Mouse (Mus musculus): ENCODE results near the gene Zfp292. TPM values are rescaled to one million over a fixed set of nuclear protein-coding genes. Genes with fewer than 3 reads are reported as not detected.
A peak's percentile ranks its signal among the peaks of the same experiment; 100 is the strongest.
"Not testable (repeated sequence)": the region's sequence is repeated elsewhere in the genome, so short reads cannot be mapped to it uniquely, and the experiment has no call there.

The Zfp292 gene
- 1.8 TPM for polyA plus RNA-seq (2012; fragmentation: generic; extraction: Trizol)

DNA sequence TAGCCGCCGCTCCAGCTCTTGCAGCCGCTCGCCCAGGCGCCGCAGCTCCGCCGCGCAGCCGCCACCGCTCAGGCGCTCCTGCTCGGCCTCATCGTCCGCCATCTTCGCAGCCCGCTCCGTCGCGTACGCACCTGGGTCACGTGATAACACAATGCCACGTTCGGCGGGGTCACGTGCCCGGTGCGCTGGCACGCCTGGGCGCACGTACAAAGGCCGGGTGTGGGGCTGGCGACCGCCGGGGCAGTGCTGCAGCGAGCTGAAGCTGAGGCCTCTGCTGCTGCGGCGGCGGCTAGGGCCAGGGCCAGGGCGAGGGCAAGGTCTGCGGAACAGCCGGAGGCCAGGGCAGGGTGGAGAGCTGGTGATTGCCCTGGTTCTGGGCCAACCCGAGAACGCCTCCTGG is at the start of gene Zfp292:
Zfp292 (minus strand) TSS at position 143 of the 400 bp plus-strand sequence.
- H3K79me2 ChIP-seq (ENCODE audit: control insufficient read depth, insufficient read depth): peaks cover 54% of the 10 kb centered on the region
- H3K27me3 ChIP-seq (ENCODE audit: control insufficient read depth, insufficient read depth, insufficient read length): no peaks in the 10 kb centered on the region
- TF ChIP-seq MYOG (IDR thresholded peaks at IDR 0.05; ENCODE audit: control insufficient read depth in 1 of 3, insufficient read depth in 1 of 3, insufficient read length in 2 of 3, low read depth in 2 of 3): peak in 2 of 3 experiments; percentile 56 to 66
- no peak for TF ChIP-seq E2F4 (IDR thresholded peaks at IDR 0.05; ENCODE audit: insufficient read depth)
- TF ChIP-seq REST (IDR thresholded peaks at IDR 0.05; ENCODE audit: insufficient read depth, insufficient read length): peak; percentile 47
- no peak for TF ChIP-seq MAX (IDR thresholded peaks at IDR 0.05; ENCODE audit: low read depth)
- TF ChIP-seq TCF12 (IDR thresholded peaks at IDR 0.05; ENCODE audit: insufficient read depth, poor library complexity, severe bottlenecking): no peak
- peak; percentile 98 for TF ChIP-seq USF1 (IDR thresholded peaks at IDR 0.05; ENCODE audit: low read depth)
- TF ChIP-seq SRF (IDR thresholded peaks at IDR 0.05; ENCODE audit: control insufficient read depth, insufficient read length, low read depth): no peak
- TF ChIP-seq MYOD1 (IDR thresholded peaks at IDR 0.05; ENCODE audit: control insufficient read depth in 1 of 3, insufficient read length in 2 of 3, low read depth in 2 of 3): peak in 1 of 3 experiments; percentile 47
- TF ChIP-seq POLR2A (IDR thresholded peaks at IDR 0.05; ENCODE audit: insufficient read length, low read depth): peak; percentile 93
- no peak for TF ChIP-seq CEBPB (IDR thresholded peaks at IDR 0.05; ENCODE audit: insufficient read depth, poor library complexity, severe bottlenecking)
- TF ChIP-seq POLR2AphosphoS2 (IDR thresholded peaks at IDR 0.05; ENCODE audit: insufficient read length, low read depth): peak; percentile 80
- no peak for TF ChIP-seq TCF3 (IDR thresholded peaks at IDR 0.05; ENCODE audit: insufficient read length, low read depth)
- H3K4me3 ChIP-seq: peak within 1 kb of the TSS; percentile 44
- peak within 1 kb of the TSS; percentile 81 for H3ac ChIP-seq (ENCODE audit: control insufficient read depth, insufficient read length)
- peak within 1 kb of the TSS; percentile 100 for H3K4me2 ChIP-seq (ENCODE audit: low read depth)
- H3K36me3 ChIP-seq (ENCODE audit: control insufficient read depth, insufficient read depth): no peaks in the 10 kb centered on the region

DNA sequence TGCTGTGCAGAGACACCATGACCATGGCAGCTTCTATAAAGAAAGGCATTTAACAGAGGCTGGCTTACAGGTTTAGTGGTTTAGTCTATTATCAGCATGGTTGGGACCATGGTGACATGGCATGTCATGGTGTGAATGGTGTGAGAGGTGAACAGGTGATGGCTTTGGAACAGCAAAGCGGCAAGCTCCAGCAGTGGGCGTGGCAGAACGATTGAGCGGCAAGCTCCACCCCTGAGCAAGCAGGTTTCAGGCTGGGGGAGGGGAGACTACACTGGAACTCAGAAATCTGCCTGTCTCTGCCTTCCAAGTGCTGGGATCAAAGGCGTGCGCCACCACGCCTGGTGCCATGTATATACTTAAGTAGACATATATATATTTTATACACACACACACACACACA is 45.6 kb upstream of the Zfp292 start:
- H3K4me2 ChIP-seq (ENCODE audit: low read depth); H3K4me3 ChIP-seq; H3K27me3 ChIP-seq (ENCODE audit: control insufficient read depth, insufficient read depth, insufficient read length); H3K36me3 ChIP-seq (ENCODE audit: control insufficient read depth, insufficient read depth); H3ac ChIP-seq (ENCODE audit: control insufficient read depth, insufficient read length); H3K79me2 ChIP-seq (ENCODE audit: control insufficient read depth, insufficient read depth): not testable (repeated sequence)

DNA sequence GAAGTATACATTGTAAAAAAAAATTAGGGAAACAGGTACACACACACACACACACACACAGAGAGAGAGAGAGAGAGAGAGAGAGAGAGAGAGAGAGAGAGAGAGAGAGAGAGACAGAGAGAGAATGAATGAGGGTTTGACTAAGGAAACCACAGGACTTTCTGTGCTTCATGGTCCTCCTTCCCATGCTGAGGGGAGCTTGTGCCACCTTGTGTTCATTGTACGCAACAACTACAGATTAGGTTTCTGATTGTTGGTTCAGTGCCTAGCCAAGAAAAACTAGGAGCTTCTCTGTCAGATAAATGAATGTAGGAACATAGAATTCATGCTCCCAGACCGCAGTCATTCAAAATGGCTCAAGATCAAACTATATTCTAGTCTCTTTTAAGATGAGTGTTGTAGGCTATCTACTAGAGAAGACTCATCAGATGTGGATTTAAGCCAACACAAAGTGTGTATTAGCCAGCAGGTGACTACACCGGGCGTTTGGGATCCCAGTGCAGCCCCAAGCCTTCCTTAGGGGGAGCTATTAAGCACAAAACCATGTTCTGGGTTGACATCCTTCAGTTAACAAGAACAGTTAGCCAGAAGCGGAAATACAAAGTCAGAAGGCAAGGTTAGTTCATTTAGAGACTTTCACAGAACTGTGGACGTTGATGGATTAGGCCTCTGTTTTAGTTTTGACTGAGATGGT is 39.6 kb upstream of the Zfp292 start:
- no peak for TF ChIP-seq MYOD1 (IDR thresholded peaks at IDR 0.05; ENCODE audit: control insufficient read depth in 1 of 3, insufficient read length in 2 of 3, low read depth in 2 of 3)
- no peak for TF ChIP-seq MAX (IDR thresholded peaks at IDR 0.05; ENCODE audit: low read depth)
- no peak for TF ChIP-seq POLR2AphosphoS2 (IDR thresholded peaks at IDR 0.05; ENCODE audit: insufficient read length, low read depth)
- no peak for TF ChIP-seq REST (IDR thresholded peaks at IDR 0.05; ENCODE audit: insufficient read depth, insufficient read length)
- no peak for TF ChIP-seq POLR2A (IDR thresholded peaks at IDR 0.05; ENCODE audit: insufficient read length, low read depth)
- no peak for TF ChIP-seq USF1 (IDR thresholded peaks at IDR 0.05; ENCODE audit: low read depth)
- TF ChIP-seq MYOG (IDR thresholded peaks at IDR 0.05; ENCODE audit: control insufficient read depth in 1 of 3, insufficient read depth in 1 of 3, insufficient read length in 2 of 3, low read depth in 2 of 3): no peak
- no peak for TF ChIP-seq TCF12 (IDR thresholded peaks at IDR 0.05; ENCODE audit: insufficient read depth, poor library complexity, severe bottlenecking)
- no peak for TF ChIP-seq TCF3 (IDR thresholded peaks at IDR 0.05; ENCODE audit: insufficient read length, low read depth)
- TF ChIP-seq CEBPB (IDR thresholded peaks at IDR 0.05; ENCODE audit: insufficient read depth, poor library complexity, severe bottlenecking): no peak
- no peak for TF ChIP-seq SRF (IDR thresholded peaks at IDR 0.05; ENCODE audit: control insufficient read depth, insufficient read length, low read depth)
- TF ChIP-seq E2F4 (IDR thresholded peaks at IDR 0.05; ENCODE audit: insufficient read depth): no peak
- Histone ChIP-seq H3K79me2 (ENCODE audit: control insufficient read depth, insufficient read depth) (no peaks in the 10 kb centered on the region), H3K36me3 (ENCODE audit: control insufficient read depth, insufficient read depth) (no peaks in the 10 kb centered on the region), H3K4me3 (no peak overlapping the region), H3K4me2 (ENCODE audit: low read depth) (no peak overlapping the region), H3ac (ENCODE audit: control insufficient read depth, insufficient read length) (no peak overlapping the region), H3K27me3 (ENCODE audit: control insufficient read depth, insufficient read depth, insufficient read length) (peaks cover 4% of the 10 kb centered on the region)

DNA sequence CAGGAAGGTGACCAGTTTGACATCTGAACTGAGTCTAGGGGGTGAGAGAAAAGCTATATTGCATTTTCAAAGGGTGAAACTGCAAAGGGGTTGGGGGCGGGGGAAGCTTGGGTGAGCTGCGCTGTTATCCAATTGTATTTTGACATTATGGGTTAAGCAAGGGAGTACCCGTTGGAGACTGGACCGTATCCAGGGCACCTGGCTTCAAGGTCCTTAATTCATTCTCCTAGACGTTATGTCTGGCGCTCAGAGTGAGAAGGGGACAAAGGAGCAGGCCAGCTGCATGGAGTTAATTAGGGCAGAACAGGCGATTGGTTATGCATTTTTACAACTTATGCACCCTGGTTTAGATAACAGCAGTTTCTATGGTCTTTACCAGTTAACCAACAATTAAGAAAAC is 34.6 kb upstream of the Zfp292 start:
- Histone ChIP-seq H3K79me2 (ENCODE audit: control insufficient read depth, insufficient read depth) (no peaks in the 10 kb centered on the region), H3K4me2 (ENCODE audit: low read depth) (no peak overlapping the region), H3K4me3 (no peak overlapping the region), H3ac (ENCODE audit: control insufficient read depth, insufficient read length) (no peak overlapping the region), H3K27me3 (ENCODE audit: control insufficient read depth, insufficient read depth, insufficient read length) (peaks cover 9% of the 10 kb centered on the region), H3K36me3 (ENCODE audit: control insufficient read depth, insufficient read depth) (no peaks in the 10 kb centered on the region)
- no peak for TF ChIP-seq MYOG (IDR thresholded peaks at IDR 0.05; ENCODE audit: control insufficient read depth in 1 of 3, insufficient read depth in 1 of 3, insufficient read length in 2 of 3, low read depth in 2 of 3)
- TF ChIP-seq TCF3 (IDR thresholded peaks at IDR 0.05; ENCODE audit: insufficient read length, low read depth): no peak
- no peak for TF ChIP-seq CEBPB (IDR thresholded peaks at IDR 0.05; ENCODE audit: insufficient read depth, poor library complexity, severe bottlenecking)
- TF ChIP-seq REST (IDR thresholded peaks at IDR 0.05; ENCODE audit: insufficient read depth, insufficient read length): no peak
- TF ChIP-seq MAX (IDR thresholded peaks at IDR 0.05; ENCODE audit: low read depth): no peak
- TF ChIP-seq POLR2A (IDR thresholded peaks at IDR 0.05; ENCODE audit: insufficient read length, low read depth): no peak
- no peak for TF ChIP-seq TCF12 (IDR thresholded peaks at IDR 0.05; ENCODE audit: insufficient read depth, poor library complexity, severe bottlenecking)
- TF ChIP-seq MYOD1 (IDR thresholded peaks at IDR 0.05; ENCODE audit: control insufficient read depth in 1 of 3, insufficient read length in 2 of 3, low read depth in 2 of 3): no peak
- no peak for TF ChIP-seq E2F4 (IDR thresholded peaks at IDR 0.05; ENCODE audit: insufficient read depth)
- TF ChIP-seq POLR2AphosphoS2 (IDR thresholded peaks at IDR 0.05; ENCODE audit: insufficient read length, low read depth): no peak

DNA sequence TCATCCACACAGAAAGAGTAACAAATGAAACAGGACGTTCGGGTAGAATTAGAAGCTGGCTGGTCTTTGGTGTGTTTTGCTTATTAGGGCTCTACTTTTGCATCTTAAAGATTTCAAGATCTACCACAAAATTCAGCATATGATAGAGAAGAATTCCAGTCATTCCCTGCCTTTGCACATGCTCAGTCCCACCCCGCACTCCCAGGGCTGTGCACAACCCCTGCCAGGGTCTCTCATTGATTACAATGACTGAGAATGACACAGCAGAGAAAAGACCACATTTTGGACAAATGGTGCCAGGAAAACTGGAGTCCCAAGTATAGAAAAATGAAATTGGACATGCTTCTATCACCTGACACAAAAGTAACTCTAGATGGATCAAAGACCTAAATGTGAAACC is 29.4 kb upstream of the Zfp292 start:
- H3K27me3 ChIP-seq (ENCODE audit: control insufficient read depth, insufficient read depth, insufficient read length): peaks cover 4% of the 10 kb centered on the region
- H3ac ChIP-seq (ENCODE audit: control insufficient read depth, insufficient read length): no peak overlapping the region
- no peaks in the 10 kb centered on the region for H3K79me2 ChIP-seq (ENCODE audit: control insufficient read depth, insufficient read depth)
- TF ChIP-seq E2F4 (IDR thresholded peaks at IDR 0.05; ENCODE audit: insufficient read depth): no peak
- H3K36me3 ChIP-seq (ENCODE audit: control insufficient read depth, insufficient read depth): no peaks in the 10 kb centered on the region
- H3K4me3 ChIP-seq: no peak overlapping the region
- H3K4me2 ChIP-seq (ENCODE audit: low read depth): no peak overlapping the region
